Mouse (Mus musculus) bone marrow, adult 2 months (tissue): ENCODE data around the gene Zfp748. TPM values are rescaled to one million over a fixed set of nuclear protein-coding genes. Genes with fewer than 3 reads are reported as not detected.
A peak's percentile ranks its signal among the peaks of the same experiment; 100 is the strongest.

Experiments
- H3K27ac ChIP-seq: fragments of 200-500 bp; 2 replicates; pipeline ENCODE4 v1.5.1; 2012; ENCODE audit warnings: low read depth, mild to moderate bottlenecking, control low read depth, inconsistent platforms, low read length; ENCODE audit not compliant: control insufficient read depth, poor library complexity, insufficient read depth
- H3K4me1 ChIP-seq: fragments of 200-500 bp; 2 replicates; pipeline ENCODE4 v1.6.1; 2011; ENCODE audit warnings: low read length; ENCODE audit not compliant: control insufficient read depth, insufficient read depth
- H3K4me3 ChIP-seq: fragments of 200-500 bp; replicated peaks from 2 replicates; pipeline ENCODE3; 2011; ENCODE audit warnings: mild to moderate bottlenecking, low read depth, low read length, control low read depth; ENCODE audit not compliant: control insufficient read depth
- CTCF ChIP-seq: fragments of 200-500 bp; IDR thresholded peaks from 2 replicates; pipeline ENCODE4 v1.5.1; 2011; ENCODE audit warnings: low read length, control low read depth; ENCODE audit not compliant: control insufficient read depth, insufficient read depth
- POLR2A ChIP-seq: fragments of 200-500 bp; IDR thresholded peaks from 2 replicates; pipeline ENCODE4 v1.6.1; 2011; ENCODE audit warnings: low read depth, mild to moderate bottlenecking, control low read depth, low read length, borderline replicate concordance; ENCODE audit not compliant: control insufficient read depth
- WGBS: fragments of 180-500 bp; shearing (Covaris S2); methylation state at CpG from one replicate; pipeline ENCODE4 v1.1.7; 2018; 5-methylcytosine and 5-hydroxymethylcytosine counted together
- polyA plus RNA-seq: library from polyadenylated mRNA; stranded (reverse); fragments of >200 nt; gene quantifications from 2 replicates; pipeline ENCODE4 v1.2.4, GENCODE M21; 2011; ENCODE audit warnings: low replicate concordance; ENCODE audit not compliant: missing spikeins, insufficient read depth, insufficient read length

The Zfp748 gene
- polyA plus RNA-seq: 1.6 and 2.5 TPM in 2 replicates

DNA sequence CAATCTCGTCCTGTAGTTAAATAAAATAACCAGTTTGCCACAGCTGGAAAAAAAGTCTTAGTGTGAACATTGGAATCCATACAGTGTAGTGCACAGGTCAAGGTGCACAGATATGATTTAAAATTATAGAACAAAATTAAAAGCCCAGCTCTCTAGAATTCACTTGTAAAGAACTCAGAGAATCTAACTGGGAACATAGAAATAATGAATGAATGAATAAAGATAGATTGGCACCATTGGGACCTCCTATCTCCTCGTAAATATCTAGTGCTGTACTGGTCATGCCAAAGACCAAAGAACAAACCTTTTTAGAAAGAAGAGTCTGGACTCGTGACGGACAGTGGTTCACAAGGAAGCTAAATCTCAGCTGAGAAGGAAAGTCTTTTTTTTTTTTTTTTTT lies at the start of gene Zfp748:
Gene Zfp748, minus strand, starts transcription at position 101 of the 400 bp plus-strand sequence.
- TF ChIP-seq CTCF (no peak), POLR2A (no peak)
- Histone ChIP-seq H3K27ac (peak within 1 kb of the TSS; percentile 76), H3K4me3 (peak within 1 kb of the TSS; percentile 84)

DNA sequence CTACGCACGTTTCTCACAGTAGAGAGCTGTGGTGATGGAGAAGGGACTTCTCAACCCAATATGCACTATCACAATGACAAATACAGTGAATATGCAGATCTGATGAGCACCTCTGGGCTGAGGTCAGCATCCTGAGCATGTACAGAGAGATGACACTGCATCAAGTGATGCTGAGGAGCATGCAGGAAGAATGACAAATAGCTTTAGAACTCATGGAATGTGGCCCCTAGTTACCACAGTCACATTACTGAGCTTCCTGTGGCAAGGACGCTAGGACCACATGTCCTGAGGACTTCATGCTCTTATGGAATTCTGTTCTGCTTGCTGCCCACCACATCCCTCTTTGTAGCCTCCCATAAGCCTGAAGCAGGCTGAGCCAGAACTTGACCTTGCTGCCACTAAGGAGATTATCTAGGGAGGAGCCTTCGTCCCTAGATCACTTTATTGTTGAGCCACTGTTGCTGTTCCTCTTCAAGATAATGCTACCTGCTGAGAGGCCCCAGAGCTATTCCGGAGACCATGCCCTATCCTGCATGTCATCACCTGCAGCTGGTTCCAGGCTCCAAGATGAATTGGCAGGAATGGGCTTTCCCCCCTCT lies 19.1 kb upstream of the Zfp748 start:
- H3K4me1 ChIP-seq: no peaks in the 10 kb centered on the region
- H3K27ac ChIP-seq: no peak overlapping the region
- WGBS: 75% methylated on average over 5 of the region's 5 CpGs
- no peak overlapping the region for H3K4me3 ChIP-seq
- TF ChIP-seq CTCF (no peak), POLR2A (no peak)

More for the DNA sequence above, at the start of gene Zfp748:
- peaks cover 2% of the 10 kb centered on the region for H3K4me1 ChIP-seq
- 84% methylated on average over 4 of the region's 4 CpGs for WGBS

DNA sequence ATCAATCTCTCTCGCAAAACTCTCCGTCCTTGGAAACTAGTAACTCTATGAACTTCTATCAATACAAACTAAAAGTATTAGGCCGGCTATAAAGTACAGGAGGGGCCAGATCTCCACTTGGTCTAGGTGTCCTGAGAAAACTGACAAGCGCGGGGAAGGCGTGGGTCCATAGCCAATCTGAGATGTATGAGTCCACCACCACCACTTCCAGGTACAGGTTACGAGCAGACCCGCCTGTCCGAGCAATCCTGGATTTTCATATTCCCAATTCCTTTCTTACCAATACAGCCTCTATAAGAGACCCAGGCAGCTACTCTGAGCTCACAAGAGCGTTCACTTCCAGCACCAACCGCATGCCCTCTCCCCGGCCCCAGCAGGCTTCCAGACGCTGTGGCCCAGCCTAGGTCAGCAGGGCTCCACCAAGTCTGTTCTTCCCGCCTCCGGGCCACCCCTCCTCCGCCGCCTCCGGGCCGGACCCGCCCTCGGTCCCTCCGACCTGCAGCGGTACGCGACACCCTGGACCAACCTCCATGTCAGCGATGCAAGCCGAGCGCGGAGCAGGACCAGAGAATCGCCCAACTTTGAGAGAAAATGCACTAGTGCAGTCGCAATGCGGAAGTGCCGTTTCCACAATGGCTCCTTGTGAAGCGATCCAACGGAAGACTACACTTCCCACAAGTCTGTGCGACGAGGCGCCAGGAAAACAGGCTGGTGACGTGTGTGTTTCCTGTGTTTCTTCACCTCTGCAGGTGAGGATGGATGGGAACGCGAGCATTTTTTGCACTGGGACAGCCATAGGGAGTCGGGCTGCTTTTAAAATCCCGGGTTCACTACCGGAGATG lies 904 bp downstream of the Zfp748 start:
- peak; percentile 3; the same call in 1 of the 2 replicates for TF ChIP-seq CTCF
- peak; percentile 59; the same call in 1 of the 2 replicates for TF ChIP-seq POLR2A
- WGBS: under 1% methylated on average over 44 of the region's 44 CpGs
- peaks cover 2% of the 10 kb centered on the region for H3K4me1 ChIP-seq
- peak overlapping the region; percentile 84 for H3K4me3 ChIP-seq
- H3K27ac ChIP-seq: peak overlapping the region; percentile 76

DNA sequence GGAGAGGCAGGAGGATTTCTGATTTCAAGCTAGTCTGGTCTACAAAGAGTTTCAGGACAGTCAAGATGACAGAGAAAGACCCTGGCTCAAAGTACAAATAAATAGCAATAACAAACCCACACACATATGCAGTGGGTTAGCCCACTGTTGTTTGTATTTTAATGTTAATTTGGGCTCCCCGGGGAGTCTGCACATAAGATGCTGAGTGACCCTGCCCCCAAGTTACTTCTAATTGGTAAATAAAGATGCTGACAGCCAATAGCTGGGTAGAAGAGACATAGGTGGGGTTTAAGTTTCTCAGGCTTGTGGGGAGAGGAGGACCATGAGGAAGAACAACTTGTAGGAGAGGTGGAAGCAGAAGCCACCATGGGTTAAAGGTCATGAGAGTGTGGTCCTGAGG lies 7.7 kb downstream of the Zfp748 start:
- 94% methylated on average over 1 of the region's 1 CpGs for WGBS
- Histone ChIP-seq H3K4me3 (no peak overlapping the region), H3K27ac (no peak overlapping the region), H3K4me1 (no peaks in the 10 kb centered on the region)
- no peak for TF ChIP-seq CTCF

DNA sequence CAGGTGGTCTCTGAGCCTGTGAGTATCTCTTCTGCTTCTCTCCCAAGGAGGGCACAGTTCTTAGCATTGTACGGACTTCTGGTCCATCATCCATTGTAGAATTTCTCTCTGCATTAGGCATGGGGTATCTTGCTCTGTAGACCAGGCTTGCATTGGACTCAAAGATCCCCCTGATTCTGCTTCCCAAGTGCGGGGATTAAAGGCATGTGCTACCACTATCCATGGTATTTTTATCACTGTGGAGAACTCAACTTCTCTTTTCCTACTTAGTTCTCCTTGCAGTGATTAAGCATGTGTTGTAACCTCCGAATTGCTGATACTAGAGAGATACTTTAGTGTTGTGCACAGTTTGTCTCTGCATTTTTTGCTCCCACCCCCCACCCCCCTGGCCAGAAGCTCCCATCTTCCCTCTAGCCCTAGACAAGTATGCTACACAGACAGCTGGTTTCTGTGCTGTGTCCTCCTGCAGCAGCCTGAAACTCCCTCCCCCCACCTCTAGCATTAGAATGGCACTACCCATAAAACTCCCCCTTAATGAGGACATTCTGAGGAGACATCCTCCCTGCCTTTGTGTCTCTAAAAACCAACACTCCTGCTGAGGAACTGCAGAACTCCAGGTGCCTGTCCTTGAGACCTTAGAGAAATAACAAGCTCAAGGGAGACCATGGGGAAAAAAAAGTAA lies 26.4 kb downstream of the Zfp748 start:
- WGBS: 49% methylated on average over 3 of the region's 3 CpGs
- H3K4me3 ChIP-seq: no peak overlapping the region
- peaks cover 3% of the 10 kb centered on the region for H3K4me1 ChIP-seq
- TF ChIP-seq CTCF: no peak
- no peak for TF ChIP-seq POLR2A
- H3K27ac ChIP-seq: no peak overlapping the region

DNA sequence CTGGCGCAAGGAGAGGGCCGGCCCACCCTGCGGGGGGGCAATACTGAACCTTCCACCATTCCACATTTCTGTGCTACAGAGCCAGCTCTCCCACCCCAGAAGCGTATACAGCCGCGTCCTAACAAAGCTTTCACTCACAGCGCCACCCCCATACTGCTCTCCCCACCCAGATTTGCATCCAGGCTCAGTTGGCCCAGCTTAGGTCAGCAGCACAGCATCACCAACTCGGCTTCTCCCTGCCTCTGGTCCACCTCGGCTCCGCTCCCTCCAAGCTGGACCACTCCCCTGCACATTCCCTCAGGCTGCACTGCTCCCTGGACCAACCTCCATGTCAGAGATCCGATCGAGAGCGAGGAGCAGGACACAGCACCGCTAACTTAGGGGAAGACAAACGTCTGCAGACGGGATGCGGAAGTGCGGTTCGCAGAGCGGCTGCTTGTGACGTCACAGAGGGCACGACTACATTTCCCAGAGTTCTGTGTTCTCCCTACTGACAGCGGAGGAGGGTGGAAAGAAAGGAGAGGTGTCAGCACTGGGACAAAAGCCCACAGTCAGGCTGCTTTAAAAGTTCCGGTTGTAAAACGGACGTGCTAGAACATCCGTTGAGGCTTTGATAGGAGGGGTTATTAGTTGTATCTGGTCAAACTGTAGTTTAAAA lies 27.7 kb downstream of the Zfp748 start, which contains the start of the genes Gm26965 and Zfp87:
Gene Gm26965, minus strand, starts transcription at position 399 of the 658 bp plus-strand sequence.
Gene Zfp87, minus strand, starts transcription at position 425 of the 658 bp plus-strand sequence.
- under 1% methylated on average over 27 of the region's 27 CpGs for WGBS
- H3K4me3 ChIP-seq: peak within 1 kb of the TSS; percentile 86
- TF ChIP-seq POLR2A (peak; percentile 77; the same call in 1 of the 2 replicates), CTCF (no peak)
- H3K4me1 ChIP-seq: peaks cover 3% of the 10 kb centered on the region
- peak within 1 kb of the TSS; percentile 25 for H3K27ac ChIP-seq

DNA sequence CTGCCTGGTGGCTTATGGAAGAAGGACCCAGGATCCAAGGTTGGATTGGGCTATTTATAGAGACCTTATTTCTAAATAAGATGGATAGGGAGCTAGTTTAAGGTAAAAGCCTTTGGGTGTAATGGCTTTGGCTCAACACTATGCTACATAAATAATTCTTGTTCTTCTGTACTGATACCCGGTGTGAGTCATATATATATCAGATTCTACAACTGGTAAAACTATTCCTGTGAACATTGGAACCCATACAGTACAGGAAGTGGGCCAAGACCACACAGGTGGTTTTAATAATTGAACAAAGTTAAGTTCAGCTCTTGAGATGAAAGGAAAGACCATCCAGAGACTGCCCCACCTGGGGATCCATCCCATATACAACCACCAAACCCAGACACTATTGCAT lies 52.7 kb downstream of the Zfp748 start:
- Histone ChIP-seq H3K27ac (no peak overlapping the region), H3K4me1 (no peaks in the 10 kb centered on the region; the same call in 1 of the 2 replicates), H3K4me3 (no peak overlapping the region)
- TF ChIP-seq POLR2A (no peak), CTCF (no peak)
- 83% methylated on average over 1 of the region's 1 CpGs for WGBS
